Mouse (Mus musculus) liver, adult 2 months (tissue): ENCODE results near the gene Ppp1r21.

Source experiments
- CTCF ChIP-seq: fragments of 200-500 bp; IDR thresholded peaks from 2 replicates; pipeline ENCODE4 v1.5.1; 2011; ENCODE audit warnings: low read depth, low read length, control low read depth
- POLR2A ChIP-seq: fragments of 200-500 bp; IDR thresholded peaks from 2 replicates; pipeline ENCODE4 v1.6.1; 2011; ENCODE audit warnings: low read length, control low read depth; ENCODE audit not compliant: insufficient read depth; ENCODE audit errors: extremely low read depth

- TF ChIP-seq POLR2A (no peak), CTCF (no peak)
Measured at GRCm38 (mm10) chr17:88509999-88510398, 19.9 kb upstream of the Ppp1r21 start.
